Mouse (Mus musculus): ENCODE measurements at regions not wholly inside any gene's neighbourhood (a gene's known extent, or its start where the extent isn't known, plus 50 kb on each side); places are given as distances from the start of the nearest gene placed in this dataset.

DNA sequence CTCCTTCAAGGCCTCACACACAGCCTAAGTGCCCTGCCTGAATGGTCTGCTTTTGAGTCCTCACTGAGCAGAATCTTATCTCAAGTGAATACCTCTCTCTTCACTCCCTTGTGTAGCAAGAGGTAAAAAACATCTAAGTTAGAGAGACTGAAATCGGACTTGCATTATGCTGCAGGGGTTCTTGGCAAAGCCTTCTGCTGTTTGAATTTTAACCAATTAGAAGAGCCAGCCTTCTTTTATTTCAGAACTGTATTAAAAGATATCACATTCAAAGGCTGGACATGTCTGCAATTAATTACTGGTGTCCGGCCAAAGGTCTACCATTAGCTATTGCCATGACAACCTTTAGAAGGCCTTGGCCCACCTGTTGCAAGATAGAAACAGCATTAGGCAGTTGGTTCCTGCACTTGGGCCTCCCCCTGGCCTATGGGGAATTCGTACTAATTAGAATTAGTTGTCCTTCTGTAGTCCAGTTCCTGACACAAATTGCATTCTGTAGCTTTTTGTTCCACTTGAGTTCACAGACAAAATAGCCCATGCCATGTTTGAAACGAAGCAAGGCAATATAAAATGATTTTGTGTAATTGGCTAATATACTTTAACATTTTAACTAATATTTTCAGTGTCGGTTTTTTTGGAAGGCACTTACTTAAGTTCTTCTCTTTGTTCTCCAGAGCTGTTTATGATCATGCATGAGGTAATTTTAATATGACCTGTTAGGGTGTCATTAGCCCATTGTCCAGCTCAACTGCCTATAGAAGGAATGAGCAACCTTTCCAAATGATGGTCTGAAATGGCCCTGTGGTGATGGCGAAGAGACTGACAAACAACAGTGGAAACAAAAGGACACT lies 219.4 kb downstream of the Lmo4 start:
- TF ChIP-seq CTCF (IDR thresholded peaks at IDR 0.05; ENCODE audit: low read depth): no peak
- no peak for TF ChIP-seq EP300 (optimal IDR thresholded peaks at IDR 0.05)
